Mouse (Mus musculus): Measurements from ENCODE around the gene Aldh1a3. TPM values are rescaled to one million over a fixed set of nuclear protein-coding genes. Genes with fewer than 3 reads are reported as not detected.

The Aldh1a3 gene
- polyA plus RNA-seq (2017; shearing (Covaris generic)), result 0.19 TPM

DNA sequence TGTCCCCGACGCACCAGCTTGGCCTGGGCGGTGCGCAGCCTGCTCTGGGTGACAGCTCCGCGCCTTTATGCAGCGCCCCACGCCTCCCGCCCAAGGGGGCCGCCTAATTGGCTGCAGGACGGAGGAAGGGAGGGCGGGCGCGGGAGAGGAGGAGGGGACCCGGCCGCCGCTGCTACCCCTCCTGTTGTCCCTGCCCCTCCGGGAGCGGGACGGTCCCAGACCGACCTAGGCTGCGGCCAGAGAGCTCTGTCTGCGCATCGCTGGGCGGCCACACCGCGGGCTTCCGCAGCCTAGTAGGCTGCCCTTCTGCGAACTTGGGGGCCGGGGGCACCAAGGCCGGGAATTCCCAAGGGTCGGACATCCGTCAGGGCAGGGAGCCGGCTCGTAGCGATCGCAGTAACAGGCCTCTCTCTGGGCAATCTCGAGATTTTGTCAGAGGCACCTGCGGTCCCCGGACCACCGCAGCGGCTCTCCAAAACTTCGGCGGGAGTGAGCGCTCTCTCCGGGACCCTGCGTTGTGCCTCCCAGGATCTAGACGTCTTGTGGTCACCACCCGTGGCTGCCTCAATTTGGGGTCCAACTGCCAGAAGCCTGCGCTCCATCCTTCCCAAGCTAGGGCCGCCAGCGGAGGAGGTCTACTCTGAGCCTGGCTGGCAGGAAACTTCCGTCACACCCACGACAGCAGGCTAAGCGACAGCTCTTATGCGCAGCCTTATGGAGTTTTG lies at the start of gene Aldh1a3:
TSS of gene Aldh1a3 (minus strand) at position 81 of the 725 bp plus-strand sequence.

DNA sequence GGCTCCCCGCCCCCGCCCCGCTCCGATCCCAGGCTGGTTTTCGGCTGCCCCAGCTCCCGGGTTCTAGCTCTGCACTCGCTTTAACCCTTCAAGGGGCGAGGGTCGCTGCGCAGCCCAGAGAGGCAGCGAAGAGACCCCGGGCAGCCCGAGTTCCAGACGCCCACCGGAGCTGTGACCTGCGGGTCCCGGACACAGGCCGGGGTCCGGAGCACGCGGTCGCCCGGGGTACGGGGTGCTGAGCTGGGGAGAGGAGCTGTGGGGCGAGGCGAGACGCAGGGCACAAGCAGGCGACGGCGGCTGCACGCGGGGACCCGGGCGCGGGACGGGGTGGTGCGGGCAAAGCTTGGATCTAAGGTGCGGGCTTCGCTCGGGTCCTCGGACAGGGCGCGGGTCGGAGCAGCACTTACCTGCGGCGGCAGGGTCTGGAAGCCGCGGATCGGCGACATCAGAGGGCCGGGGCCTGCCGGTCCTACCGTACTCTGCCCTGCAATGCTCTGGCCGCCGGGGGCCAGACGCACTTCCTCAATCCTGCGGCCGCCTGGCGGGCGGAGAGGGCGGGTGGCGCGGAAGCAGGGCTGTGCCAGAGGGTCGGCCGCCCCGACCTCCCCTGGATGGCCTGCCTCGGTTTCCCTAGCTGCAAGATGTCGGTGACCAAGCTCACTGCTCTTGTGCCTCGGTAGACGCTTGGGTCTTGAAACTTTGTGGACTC lies 39.4 kb downstream of the Aldh1a3 start, which contains the start of gene Lrrk1:
TSS of gene Lrrk1 (minus strand) at position 538 of the 709 bp plus-strand sequence.

DNA sequence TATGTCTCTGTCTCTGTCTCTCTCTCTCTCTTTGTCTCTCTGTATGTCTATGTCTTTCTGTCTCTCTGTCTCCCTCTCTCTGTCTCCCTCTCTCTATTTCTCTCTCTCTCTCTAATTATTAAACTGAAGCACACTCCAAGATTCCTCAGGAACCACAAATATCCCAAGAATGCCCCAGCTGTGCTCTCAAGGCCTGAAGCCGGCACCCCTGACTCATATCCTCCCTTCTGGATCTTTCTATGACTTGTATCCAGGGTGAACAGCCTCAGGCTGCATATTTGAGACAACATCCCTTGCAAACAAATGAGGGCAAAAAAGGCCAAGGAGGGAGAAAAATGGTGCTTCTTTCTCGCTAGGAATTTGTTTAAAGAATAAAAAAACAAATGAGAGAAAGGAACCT lies 61.4 kb downstream of the Aldh1a3 start, which contains the start of gene Gm10974:
TSS of gene Gm10974 (plus strand) at position 2 of the 400 bp plus-strand sequence.

Other genes starting within 250 kb of the Aldh1a3 start
- gene Gm10974, start 61.6 kb downstream of the Aldh1a3 start, polyA plus RNA-seq (2017; shearing (Covaris generic)), result not detected
- gene Lrrk1, start 39.2 kb downstream of the Aldh1a3 start, polyA plus RNA-seq (2017; shearing (Covaris generic)), result 3.0 TPM

All from CD4-positive, CD25-positive, alpha-beta regulatory T cell, adult 9 weeks (primary cell).